Mouse (Mus musculus): ENCODE measurements around the gene Zbtb1.

The Zbtb1 gene

DNA sequence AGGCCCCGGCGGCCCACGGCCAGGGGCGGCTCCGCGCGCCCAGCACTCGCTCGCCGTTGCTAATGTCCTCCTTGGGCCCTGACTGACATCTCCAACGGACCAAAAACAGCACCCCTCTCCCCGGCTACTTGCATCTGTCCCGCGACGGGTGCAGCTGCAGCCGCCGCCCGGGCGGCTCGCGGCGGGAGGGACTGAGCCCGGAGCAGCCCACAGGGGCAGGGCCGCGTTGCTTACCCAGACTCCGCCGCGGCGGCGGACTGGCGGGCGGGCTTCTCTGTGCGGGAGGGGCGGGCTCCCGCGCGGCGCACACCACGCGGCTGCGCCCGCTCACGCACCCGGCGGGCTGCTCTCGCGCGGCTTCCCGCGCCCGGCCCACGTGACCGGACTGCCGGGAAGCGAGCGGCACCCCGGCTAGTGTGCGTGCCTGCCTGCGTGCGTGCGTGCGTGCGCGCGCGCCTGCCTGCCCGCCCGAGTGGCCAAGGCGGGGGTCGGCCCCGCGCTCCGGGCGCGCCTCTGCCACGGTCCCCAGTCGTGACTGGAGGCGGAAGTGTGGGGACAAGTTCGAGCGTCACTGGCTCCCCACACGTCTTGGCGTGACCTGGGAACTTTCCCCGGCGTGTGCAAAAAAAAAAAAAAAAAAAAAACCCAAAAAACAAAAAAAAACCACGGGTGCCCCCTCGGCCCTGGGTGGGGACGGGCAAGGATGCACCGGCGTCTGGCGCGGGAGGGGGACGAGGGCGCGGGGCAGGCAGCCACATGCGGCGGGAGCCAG, 674 bp upstream of the Zbtb1 start, which contains the start of gene Zbtb25:
TSS of gene Zbtb25 (minus strand) at position 397 of the 772 bp plus-strand sequence.
- DNase-seq = peak; percentile 95

- peak; percentile 56 for DNase-seq
Measured at GRCm38 (mm10) chr12:76370831-76371571, 935 bp downstream of the Zbtb1 start.

DNA sequence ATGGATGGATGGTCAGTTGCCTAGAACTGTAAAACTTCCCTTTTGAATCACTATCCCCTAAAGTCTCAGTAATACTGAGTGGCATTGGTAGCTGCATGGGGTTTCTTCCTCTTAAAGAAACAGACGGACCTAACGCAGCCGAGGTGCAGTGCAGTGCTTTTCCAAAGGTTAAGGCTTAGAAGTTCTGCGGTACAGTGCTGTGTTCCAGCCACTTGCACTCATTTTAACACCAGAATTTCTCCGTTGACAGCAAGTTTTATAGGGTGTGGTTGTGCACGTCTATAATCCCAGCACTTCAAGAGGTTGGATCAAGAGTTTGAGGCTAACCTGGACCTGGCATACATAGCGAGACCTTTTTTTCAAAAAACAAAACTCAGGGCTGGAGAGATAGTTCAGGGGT, 2.0 kb downstream of the Zbtb1 start:
- no peak for DNase-seq

DNA sequence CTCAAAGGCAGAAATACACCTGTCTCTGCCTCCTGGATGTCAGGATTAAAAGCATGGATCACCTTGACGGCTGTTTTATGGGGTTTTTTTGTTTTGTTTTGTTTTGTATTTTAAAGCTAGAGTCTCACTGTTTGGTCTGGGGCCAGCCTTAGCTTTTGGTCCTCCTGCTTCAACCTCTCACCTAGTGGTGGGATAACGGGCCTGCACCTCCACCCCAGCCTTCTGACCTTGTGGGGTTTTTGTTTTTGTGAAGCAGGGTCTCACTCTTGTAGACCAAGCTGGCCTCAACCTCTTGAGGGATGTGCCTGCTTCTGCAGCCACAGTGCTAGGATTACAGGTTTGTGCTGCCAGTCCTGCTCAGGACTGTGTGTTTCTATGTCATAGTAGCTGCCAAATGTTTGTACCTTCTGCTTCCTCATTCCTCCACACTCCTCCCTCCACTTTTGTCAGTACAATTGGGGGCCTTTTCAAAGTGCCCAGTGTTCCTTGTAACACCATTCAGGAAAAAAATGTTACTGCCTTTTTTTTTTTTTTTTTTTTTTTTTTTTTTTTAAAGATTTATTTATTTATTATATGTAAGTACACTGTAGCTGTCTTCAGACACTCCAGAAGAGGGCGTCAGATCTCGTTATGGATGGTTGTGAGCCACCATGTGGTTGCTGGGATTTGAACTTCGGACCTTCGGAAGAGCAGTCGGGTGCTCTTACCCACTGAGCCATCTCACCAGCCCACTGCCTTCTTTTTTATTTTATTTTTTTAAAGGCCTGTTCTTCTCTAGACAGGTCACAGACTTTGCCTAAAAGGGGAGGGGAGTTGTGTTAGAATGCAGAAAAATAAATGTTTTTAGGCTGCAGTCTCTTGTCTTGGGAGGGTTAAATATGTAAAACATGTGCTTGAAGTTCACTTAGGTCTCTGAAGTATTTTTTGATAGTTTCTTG, 3.1 kb downstream of the Zbtb1 start:
- DNase-seq = no peak

DNA sequence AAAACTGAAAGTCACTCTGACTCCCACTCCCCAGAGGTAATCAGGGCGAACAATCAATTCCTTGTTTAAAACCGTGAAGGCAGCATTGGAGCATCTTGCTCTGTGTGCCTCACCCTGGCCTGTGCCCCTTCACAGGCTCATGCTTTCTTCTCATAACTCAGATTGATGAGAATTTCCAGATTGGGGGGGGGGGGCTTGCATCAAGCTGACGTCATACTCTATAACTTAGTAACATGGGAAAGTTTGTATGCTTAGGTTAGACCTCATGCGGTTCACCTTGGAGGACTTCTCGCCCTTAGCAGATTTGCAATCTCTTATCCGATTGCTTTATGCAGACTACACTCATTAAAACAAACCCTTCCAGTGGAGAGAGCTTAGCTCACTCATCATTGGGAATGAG, 3.9 kb downstream of the Zbtb1 start:
- no peak for DNase-seq

DNA sequence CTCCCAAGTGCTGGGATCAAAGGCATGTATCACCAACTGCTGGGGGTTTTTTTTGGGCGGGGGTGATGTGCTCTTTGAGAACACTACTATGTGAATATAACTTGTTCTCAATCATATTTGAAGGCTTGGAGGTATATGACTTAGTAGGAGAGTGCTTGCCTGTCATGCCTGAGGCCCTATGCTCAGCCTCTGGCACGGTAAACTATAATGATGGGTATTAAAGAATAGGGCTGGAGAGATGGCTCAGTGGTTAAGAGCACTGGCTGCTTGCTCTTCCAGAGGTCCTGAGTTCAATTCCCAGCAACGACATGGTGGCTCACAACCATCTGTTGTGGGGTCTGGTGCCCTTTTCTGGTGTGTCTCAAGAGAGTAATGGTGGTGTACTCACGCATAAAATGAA, 4.8 kb downstream of the Zbtb1 start:
- no peak for DNase-seq

DNA sequence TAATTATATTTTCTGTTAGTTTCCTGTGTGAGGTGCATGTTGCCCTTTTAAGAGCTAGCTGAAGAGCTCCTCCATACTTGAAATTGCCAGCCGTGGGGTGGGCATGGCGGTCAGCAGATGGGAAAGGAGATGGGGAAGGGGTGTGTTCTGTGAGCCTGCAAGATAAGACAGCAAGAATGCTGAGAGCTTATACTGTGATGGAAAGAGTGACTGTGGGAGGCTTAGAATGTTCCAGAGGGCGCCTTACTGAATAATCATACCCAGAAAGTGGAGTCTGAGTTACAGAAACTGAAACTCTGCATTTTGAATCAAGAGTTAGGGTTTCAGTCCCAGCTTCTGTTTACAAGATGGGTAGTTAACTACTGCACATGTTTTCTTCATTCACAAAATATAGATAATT, 5.4 kb downstream of the Zbtb1 start:
- no peak for DNase-seq

GRCm38 (mm10) chr12:76376649-76377048, 6.6 kb downstream of the Zbtb1 start:
- DNase-seq = no peak

DNA sequence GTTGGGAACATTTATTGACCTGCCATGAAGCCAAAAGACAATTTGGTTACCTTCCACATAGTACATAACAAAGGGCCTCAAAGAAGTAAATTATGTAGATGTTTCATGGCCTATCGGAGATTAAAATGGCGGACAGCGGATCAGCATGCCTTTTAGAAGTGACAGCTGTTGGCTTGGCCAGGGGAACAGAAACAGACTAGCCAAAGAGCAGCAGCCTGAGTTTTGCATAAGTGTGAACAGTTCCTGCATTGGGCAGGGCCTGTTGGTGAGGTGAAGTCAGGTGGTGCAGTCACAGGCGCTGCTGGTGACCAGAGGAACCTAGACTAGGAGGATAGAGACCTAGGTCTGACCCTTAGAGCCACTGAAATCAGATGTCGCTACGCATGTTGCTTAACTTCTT, 7.0 kb downstream of the Zbtb1 start:
- DNase-seq = no peak

GRCm38 (mm10) chr12:76377726-76378125, 7.7 kb downstream of the Zbtb1 start:
- DNase-seq = no peak

- no peak for DNase-seq
Measured at GRCm38 (mm10) chr12:76378556-76378955, 8.5 kb downstream of the Zbtb1 start.

- DNase-seq = no peak
Measured at GRCm38 (mm10) chr12:76380151-76380550, 10.1 kb downstream of the Zbtb1 start.

DNA sequence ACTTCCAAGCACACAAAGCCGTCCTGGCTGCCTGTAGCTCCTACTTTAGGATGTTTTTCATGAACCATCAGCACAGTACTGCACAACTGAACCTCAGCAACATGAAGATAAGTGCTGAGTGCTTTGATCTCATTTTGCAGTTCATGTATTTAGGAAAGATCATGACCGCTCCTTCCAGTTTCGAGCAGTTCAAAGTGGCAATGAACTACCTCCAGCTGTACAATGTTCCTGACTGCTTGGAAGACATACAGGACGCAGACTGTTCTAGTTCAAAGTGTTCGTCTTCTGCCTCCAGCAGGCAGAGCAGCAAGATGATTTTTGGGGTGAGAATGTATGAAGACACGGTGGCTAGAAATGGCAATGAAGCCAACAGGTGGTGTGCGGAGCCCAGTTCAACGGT, 15.3 kb downstream of the Zbtb1 start:
- DNase-seq = no peak

GRCm38 (mm10) chr12:76388794-76389193, 18.7 kb downstream of the Zbtb1 start:
- DNase-seq = no peak

DNA sequence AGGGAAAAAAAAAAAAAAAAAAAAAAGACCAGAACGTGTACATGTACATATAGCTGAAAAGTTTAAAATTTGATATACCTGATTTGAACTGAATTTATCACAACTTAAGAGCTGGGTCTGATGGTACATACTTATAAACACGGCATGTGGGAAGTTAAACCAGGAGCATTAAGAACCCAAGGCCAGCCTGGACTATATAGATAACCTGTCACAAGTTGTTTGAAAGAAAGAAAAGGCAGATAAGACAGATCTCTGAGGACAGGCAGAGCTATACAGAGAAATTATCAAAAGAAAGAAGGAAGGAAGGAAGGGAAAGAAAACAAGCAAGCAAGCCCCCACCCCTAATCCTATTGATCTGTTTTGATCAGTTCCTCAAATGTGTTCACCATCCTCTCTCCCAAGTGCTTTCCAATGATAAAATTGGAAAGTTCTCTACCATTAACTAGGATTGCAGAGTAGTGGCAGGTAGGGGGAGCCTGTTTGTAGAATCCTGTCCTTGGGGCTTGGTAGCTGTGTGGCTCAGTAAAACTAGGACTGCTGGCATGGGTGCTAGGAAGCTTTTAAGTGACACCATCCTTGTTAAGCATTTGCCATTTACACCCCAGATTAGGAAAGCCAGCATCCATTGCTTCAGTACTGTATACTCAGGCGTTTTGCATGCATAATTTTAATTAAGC, 21.7 kb downstream of the Zbtb1 start:
- DNase-seq = no peak

DNA sequence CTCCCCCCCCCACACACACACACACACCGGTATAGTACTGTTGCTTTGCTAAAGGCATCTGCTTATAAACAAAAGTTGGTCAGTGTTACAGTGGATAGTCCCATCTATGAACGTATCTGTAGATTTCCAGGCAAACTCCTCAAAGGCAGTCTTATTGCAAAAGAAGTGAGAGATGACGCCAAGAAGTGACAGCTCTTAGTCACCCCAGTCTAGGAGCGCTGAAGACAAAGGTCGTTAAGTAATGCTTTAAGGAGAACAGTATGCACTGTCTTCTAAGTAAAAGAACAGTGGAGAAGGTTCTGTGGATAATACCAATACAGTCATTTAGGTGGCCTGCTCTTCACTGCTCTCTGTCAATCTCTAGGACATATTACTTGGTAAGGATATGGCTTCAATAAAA, 22.9 kb downstream of the Zbtb1 start:
- DNase-seq = no peak

- DNase-seq = no peak
Measured at GRCm38 (mm10) chr12:76397281-76397680, 27.2 kb downstream of the Zbtb1 start.

GRCm38 (mm10) chr12:76401674-76402073, 31.6 kb downstream of the Zbtb1 start:
- no peak for DNase-seq

GRCm38 (mm10) chr12:76402991-76403885, 33.2 kb downstream of the Zbtb1 start:
- no peak for DNase-seq

GRCm38 (mm10) chr12:76403886-76404537, 33.9 kb downstream of the Zbtb1 start, which contains the start of gene Hspa2:
Gene Hspa2 (plus strand): TSS chr12:76404176.
- DNase-seq = peak; percentile 100

- DNase-seq = peak; percentile 13
Measured at GRCm38 (mm10) chr12:76404836-76405182, 34.7 kb downstream of the Zbtb1 start.

Data from layer of hippocampus, adult 9-11 months (tissue).